ENCODE assay signal across 12 mouse cellular contexts in the genomic region with DNA sequence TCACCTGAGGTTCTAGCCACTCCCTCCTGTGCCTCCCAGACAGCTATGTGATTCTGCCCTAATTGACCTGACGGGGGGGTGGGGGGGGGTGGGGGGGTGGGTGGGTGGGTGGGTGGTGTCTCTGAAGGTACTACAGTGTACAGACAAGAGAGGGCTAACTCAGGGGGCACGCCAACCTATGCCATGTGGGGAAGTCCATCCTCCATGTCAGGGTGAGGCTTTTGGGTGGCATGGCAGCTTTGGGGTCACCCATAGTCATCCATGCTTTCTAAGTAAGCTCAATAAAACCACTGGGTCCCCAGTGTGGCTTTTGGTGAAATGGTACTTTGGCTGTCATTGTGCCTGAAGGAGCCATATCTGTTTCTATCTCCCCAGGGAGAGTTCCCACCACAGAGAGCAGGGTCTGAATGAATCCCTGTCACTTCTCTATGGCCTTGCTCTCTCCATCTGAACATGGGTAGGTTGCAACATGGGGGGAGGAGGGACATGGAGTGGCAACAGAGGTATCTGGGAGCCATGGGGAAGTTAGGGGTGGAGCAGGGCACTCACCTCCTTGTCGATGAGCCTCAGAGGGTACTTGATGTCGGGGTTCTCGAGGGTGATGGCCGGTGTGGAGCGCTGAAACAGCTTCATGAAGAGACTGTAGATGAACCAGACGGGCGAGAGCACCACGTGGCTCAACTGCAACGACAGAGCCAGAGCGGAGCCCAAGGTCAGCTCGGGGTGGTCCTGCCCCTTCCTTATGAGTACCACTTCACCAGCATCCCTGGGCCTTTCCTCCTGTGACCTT. TPM values are rescaled to one million over a fixed set of nuclear protein-coding genes. Genes with fewer than 3 reads are reported as not detected.
DNase-seq lines count a peak whose midpoint lies in the region; ATAC-seq lines count a peak whose summit lies in the region.
"Had no signal": no experiment of that assay in that cellular context is flagged by ENCODE, and none has a peak within 500 bp of the region (broad histone marks: within the 10 kb centered on the region; RNA-seq: fewer than 3 reads in every experiment).

No protein-coding gene starts in this region.

- peak overlapping the region; percentile 66 for H3K27ac ChIP-seq in lung, embryonic 16.5 days (ENCODE audit: low read length)
- H3K27ac ChIP-seq in embryonic facial prominence, embryonic 15.5 days (replicated peaks): peak overlapping the region; percentile 82; the same call in 1 of the 2 replicates
- H3K27ac ChIP-seq in stomach, embryonic 15.5 days: peak overlapping the region; percentile 80
- H3K27ac ChIP-seq in kidney, embryonic 14.5 days (ENCODE audit: low read depth, low read length): no peak overlapping the region
- H3K27ac ChIP-seq: forebrain, embryonic 15.5 days had no signal

- no peaks in the 10 kb centered on the region for H3K9me3 ChIP-seq in erythroblast, embryonic 14.5 days (ENCODE audit: control insufficient read depth, low read length)
- no peaks in the 10 kb centered on the region for H3K9me3 ChIP-seq in lung, embryonic 16.5 days (ENCODE audit: control insufficient read depth, low read length)
- H3K9me3 ChIP-seq in embryonic facial prominence, embryonic 15.5 days (replicated peaks): no peaks in the 10 kb centered on the region
- no peaks in the 10 kb centered on the region for H3K9me3 ChIP-seq in stomach, embryonic 15.5 days
- H3K9me3 ChIP-seq in kidney, embryonic 14.5 days (ENCODE audit: control insufficient read depth, low read length): no peaks in the 10 kb centered on the region
- H3K9me3 ChIP-seq: forebrain, embryonic 15.5 days; midbrain, embryonic 10.5 days had no signal

- WGBS in lung, embryonic 16.5 days: 68% methylated on average over 13 of the region's 13 CpGs
- 87% methylated on average over 12 of the region's 13 CpGs for WGBS in embryonic facial prominence, embryonic 15.5 days
- WGBS in stomach, embryonic 15.5 days: 88% methylated on average over 13 of the region's 13 CpGs
- WGBS in kidney, embryonic 14.5 days: 93% methylated on average over 13 of the region's 13 CpGs

- no peak for ATAC-seq in erythroblast, adult 5-6 weeks (replicated peaks; ENCODE audit: low FRiP score, poor library complexity, severe bottlenecking)
- ATAC-seq in lung, embryonic 16.5 days (ENCODE audit: low read depth): no peak
- ATAC-seq in embryonic facial prominence, embryonic 15.5 days (ENCODE audit: insufficient number of reproducible peaks, low FRiP score, low TSS enrichment, low read depth): no peak
- ATAC-seq in stomach, embryonic 15.5 days (ENCODE audit: insufficient read depth, low FRiP score, low read depth): no peak
- ATAC-seq in kidney, embryonic 14.5 days (ENCODE audit: low FRiP score, low TSS enrichment): no peak
- ATAC-seq: forebrain, embryonic 15.5 days had no signal

- H3K27me3 ChIP-seq in erythroblast, embryonic 14.5 days (ENCODE audit: control insufficient read depth): no peaks in the 10 kb centered on the region
- H3K27me3 ChIP-seq in lung, embryonic 16.5 days (ENCODE audit: control insufficient read depth, insufficient read depth, low read depth, low read length): no peaks in the 10 kb centered on the region
- H3K27me3 ChIP-seq in embryonic facial prominence, embryonic 15.5 days: no peaks in the 10 kb centered on the region
- H3K27me3 ChIP-seq in stomach, embryonic 15.5 days (replicated peaks): no peaks in the 10 kb centered on the region
- no peaks in the 10 kb centered on the region for H3K27me3 ChIP-seq in kidney, embryonic 14.5 days (ENCODE audit: control insufficient read depth, insufficient read depth, low read length)
- H3K27me3 ChIP-seq: forebrain, embryonic 15.5 days had no signal

- H3K9ac ChIP-seq in lung, embryonic 16.5 days (ENCODE audit: low read length): no peak overlapping the region
- no peak overlapping the region for H3K9ac ChIP-seq in embryonic facial prominence, embryonic 15.5 days
- H3K9ac ChIP-seq in stomach, embryonic 15.5 days: no peak overlapping the region
- H3K9ac ChIP-seq in kidney, embryonic 14.5 days (ENCODE audit: low read depth, low read length): no peak overlapping the region
- H3K9ac ChIP-seq: forebrain, embryonic 15.5 days had no signal

- H3K36me3 ChIP-seq in erythroblast, embryonic 14.5 days (ENCODE audit: control insufficient read depth): peaks cover 92% of the 10 kb centered on the region
- H3K36me3 ChIP-seq in lung, embryonic 16.5 days (ENCODE audit: control insufficient read depth, insufficient read depth, low read length): 0 out of 2 replicates have a peak, but pooled peaks cover 2% of the 10 kb centered on the region
- peaks cover 25% of the 10 kb centered on the region for H3K36me3 ChIP-seq in embryonic facial prominence, embryonic 15.5 days
- peaks cover 10% of the 10 kb centered on the region; the same call in 1 of the 2 replicates for H3K36me3 ChIP-seq in stomach, embryonic 15.5 days
- peaks cover 21% of the 10 kb centered on the region for H3K36me3 ChIP-seq in kidney, embryonic 14.5 days (ENCODE audit: control insufficient read depth, insufficient read depth, low read length)
- H3K36me3 ChIP-seq: forebrain, embryonic 15.5 days had no signal

- peaks cover 89% of the 10 kb centered on the region for H3K4me1 ChIP-seq in erythroblast, embryonic 14.5 days (ENCODE audit: control insufficient read depth)
- H3K4me1 ChIP-seq in lung, embryonic 16.5 days (replicated peaks; ENCODE audit: control insufficient read depth, insufficient read depth, low read length): peaks cover 48% of the 10 kb centered on the region
- peaks cover 57% of the 10 kb centered on the region for H3K4me1 ChIP-seq in embryonic facial prominence, embryonic 15.5 days
- peaks cover 31% of the 10 kb centered on the region for H3K4me1 ChIP-seq in stomach, embryonic 15.5 days
- peaks cover 30% of the 10 kb centered on the region for H3K4me1 ChIP-seq in kidney, embryonic 14.5 days (ENCODE audit: control insufficient read depth, insufficient read depth, low read length)

- DNase-seq in lung, postnatal 36 days: no peak
- no peak for DNase-seq in frontal cortex, adult 2 months (ENCODE audit: extremely low spot score in 1 of 2, low spot score in 1 of 2)
- DNase-seq: B cell, adult 2 months; cerebellum, postnatal 14 days had no signal

- H3K4me3 ChIP-seq in erythroblast, embryonic 14.5 days (replicated peaks): peak overlapping the region; percentile 83
- H3K4me3 ChIP-seq in lung, embryonic 16.5 days (ENCODE audit: low read length): no peak overlapping the region
- H3K4me3 ChIP-seq in embryonic facial prominence, embryonic 15.5 days (replicated peaks): no peak overlapping the region
- no peak overlapping the region for H3K4me3 ChIP-seq in stomach, embryonic 15.5 days (replicated peaks)
- no peak overlapping the region for H3K4me3 ChIP-seq in kidney, embryonic 14.5 days (ENCODE audit: low read length)
- H3K4me3 ChIP-seq: forebrain, embryonic 15.5 days; midbrain, embryonic 10.5 days had no signal

- no peak overlapping the region for H3K4me2 ChIP-seq in lung, embryonic 16.5 days (ENCODE audit: low read depth, low read length)
- no peak overlapping the region for H3K4me2 ChIP-seq in embryonic facial prominence, embryonic 15.5 days (replicated peaks)
- no peak overlapping the region for H3K4me2 ChIP-seq in stomach, embryonic 15.5 days
- no peak overlapping the region for H3K4me2 ChIP-seq in kidney, embryonic 14.5 days (replicated peaks; ENCODE audit: low read depth, low read length)
- H3K4me2 ChIP-seq: forebrain, embryonic 15.5 days had no signal

RNA-seq across cellular contexts. Expression of gene Cyb5r3, which starts 6.7 kb away (rescaled TPM):
- polyA plus RNA-seq in erythroblast, embryonic 14.5 days (2012): 42.0 and 57.2 TPM in 2 replicates
- 71.7 and 84.2 TPM in 2 replicates for total RNA-seq in erythroblast, adult 5-6 weeks (2015; ENCODE audit: low replicate concordance)
- total RNA-seq in erythroblast, adult 5-6 weeks (2017; ENCODE audit: low replicate concordance): 40.7 and 52.0 TPM in 2 replicates
- 184 and 192 TPM in 2 replicates for polyA plus RNA-seq in lung, embryonic 16.5 days (2015; fragmentation: Nextera tagmentation; extraction: Ambion mirVana)
- polyA plus RNA-seq in embryonic facial prominence, embryonic 15.5 days (2015; fragmentation: Nextera tagmentation; extraction: Ambion mirVana): 163 and 185 TPM in 2 replicates
- 182 and 210 TPM in 2 replicates for polyA plus RNA-seq in stomach, embryonic 15.5 days (2015; fragmentation: Nextera tagmentation; extraction: Ambion mirVana)
- polyA plus RNA-seq in frontal cortex, adult 2 months (2012; rRNA removed): 62.2 and 64.4 TPM in 2 replicates
- polyA plus RNA-seq in kidney, embryonic 14.5 days (2014; fragmentation: Nextera tagmentation; extraction: Ambion mirVana): 144 and 175 TPM in 2 replicates

RNA-seq across cellular contexts. Expression of gene Poldip3, which starts 16.5 kb away (rescaled TPM):
- polyA plus RNA-seq in erythroblast, embryonic 14.5 days (2012): 7.8 and 8.4 TPM in 2 replicates
- total RNA-seq in erythroblast, adult 5-6 weeks (2015; ENCODE audit: low replicate concordance): 27.4 and 35.7 TPM in 2 replicates
- 52.5 and 62.3 TPM in 2 replicates for total RNA-seq in erythroblast, adult 5-6 weeks (2017; ENCODE audit: low replicate concordance)
- polyA plus RNA-seq in lung, embryonic 16.5 days (2015; fragmentation: Nextera tagmentation; extraction: Ambion mirVana): 137 TPM in 2 replicates
- polyA plus RNA-seq in embryonic facial prominence, embryonic 15.5 days (2015; fragmentation: Nextera tagmentation; extraction: Ambion mirVana): 142 and 147 TPM in 2 replicates
- polyA plus RNA-seq in stomach, embryonic 15.5 days (2015; fragmentation: Nextera tagmentation; extraction: Ambion mirVana): 112 and 121 TPM in 2 replicates
- 67.7 and 76.6 TPM in 2 replicates for polyA plus RNA-seq in frontal cortex, adult 2 months (2012; rRNA removed)
- 117 and 173 TPM in 2 replicates for polyA plus RNA-seq in kidney, embryonic 14.5 days (2014; fragmentation: Nextera tagmentation; extraction: Ambion mirVana)

RNA-seq across cellular contexts. Expression of gene Rrp7a, which starts 43.1 kb away (rescaled TPM):
- polyA plus RNA-seq in erythroblast, embryonic 14.5 days (2012): 3.3 and 5.1 TPM in 2 replicates
- 3.3 and 13.0 TPM in 2 replicates for total RNA-seq in erythroblast, adult 5-6 weeks (2015; ENCODE audit: low replicate concordance)
- total RNA-seq in erythroblast, adult 5-6 weeks (2017; ENCODE audit: low replicate concordance): 9.1 and 30.8 TPM in 2 replicates
- 62.9 and 66.2 TPM in 2 replicates for polyA plus RNA-seq in lung, embryonic 16.5 days (2015; fragmentation: Nextera tagmentation; extraction: Ambion mirVana)
- polyA plus RNA-seq in embryonic facial prominence, embryonic 15.5 days (2015; fragmentation: Nextera tagmentation; extraction: Ambion mirVana): 69.5 and 76.2 TPM in 2 replicates
- polyA plus RNA-seq in stomach, embryonic 15.5 days (2015; fragmentation: Nextera tagmentation; extraction: Ambion mirVana): 56.0 and 59.8 TPM in 2 replicates
- polyA plus RNA-seq in frontal cortex, adult 2 months (2012; rRNA removed): 109 and 111 TPM in 2 replicates
- polyA plus RNA-seq in kidney, embryonic 14.5 days (2014; fragmentation: Nextera tagmentation; extraction: Ambion mirVana): 50.2 and 50.4 TPM in 2 replicates
